In genomic region chr10:84646506-84647102, GRCm38 (mm10) we compare ENCODE assay signal across 9 mouse cellular contexts. TPM values are rescaled to one million over a fixed set of nuclear protein-coding genes. Genes with fewer than 3 reads are reported as not detected.
DNase-seq lines count a peak whose midpoint lies in the region; ATAC-seq lines count a peak whose summit lies in the region.
"Had no signal": no experiment of that assay in that cellular context is flagged by ENCODE, and none has a peak within 500 bp of the region (broad histone marks: within the 10 kb centered on the region; RNA-seq: fewer than 3 reads in every experiment).

No protein-coding gene starts in this region.

- H3K36me3 ChIP-seq in forebrain, embryonic 16.5 days (ENCODE audit: control insufficient read depth, insufficient read depth), result no peaks in the 10 kb centered on the region
- peaks cover 18% of the 10 kb centered on the region for H3K36me3 ChIP-seq in forebrain, embryonic 13.5 days (ENCODE audit: poor library complexity, severe bottlenecking)

- H3K9me3 ChIP-seq in forebrain, embryonic 16.5 days (ENCODE audit: control insufficient read depth, low read length), result no peaks in the 10 kb centered on the region
- H3K9me3 ChIP-seq in forebrain, embryonic 13.5 days (replicated peaks), result no peaks in the 10 kb centered on the region
- H3K9me3 ChIP-seq: embryonic facial prominence, embryonic 15.5 days had no signal

- no peak overlapping the region for H3K4me2 ChIP-seq in forebrain, embryonic 16.5 days (ENCODE audit: low read length)
- H3K4me2 ChIP-seq in forebrain, embryonic 13.5 days, result no peak overlapping the region
- H3K4me2 ChIP-seq: embryonic facial prominence, embryonic 15.5 days had no signal

- no peak overlapping the region for H3K27ac ChIP-seq in forebrain, embryonic 16.5 days (ENCODE audit: low read length)
- H3K27ac ChIP-seq in forebrain, embryonic 13.5 days, result no peak overlapping the region
- 0 out of 2 replicates have a peak overlapping the region, but pooled peaks have one; percentile 20 for H3K27ac ChIP-seq in brown adipose tissue, adult 24 weeks (replicated peaks; ENCODE audit: low read depth, low read length)
- H3K27ac ChIP-seq: embryonic facial prominence, embryonic 15.5 days had no signal

- ATAC-seq in forebrain, embryonic 16.5 days, result peak; percentile 38; the same call in 1 of the 2 replicates
- no peak for ATAC-seq in forebrain, embryonic 13.5 days

- H3K4me3 ChIP-seq in forebrain, embryonic 16.5 days (replicated peaks; ENCODE audit: low read length), result no peak overlapping the region
- H3K4me3 ChIP-seq in forebrain, embryonic 13.5 days, result no peak overlapping the region
- H3K4me3 ChIP-seq in brown adipose tissue, adult 24 weeks (ENCODE audit: insufficient read depth, low read depth, low read length), result no peak overlapping the region
- H3K4me3 ChIP-seq: embryonic facial prominence, embryonic 15.5 days had no signal

- no peaks in the 10 kb centered on the region for H3K27me3 ChIP-seq in forebrain, embryonic 16.5 days (replicated peaks; ENCODE audit: control insufficient read depth, insufficient read depth, low read length)
- H3K27me3 ChIP-seq in forebrain, embryonic 13.5 days, result no peaks in the 10 kb centered on the region
- H3K27me3 ChIP-seq: embryonic facial prominence, embryonic 15.5 days had no signal

- peaks cover 7% of the 10 kb centered on the region for H3K4me1 ChIP-seq in forebrain, embryonic 16.5 days (replicated peaks; ENCODE audit: control insufficient read depth, insufficient read depth, low read length)
- H3K4me1 ChIP-seq in forebrain, embryonic 13.5 days, result no peaks in the 10 kb centered on the region
- peaks cover 5% of the 10 kb centered on the region; the same call in 1 of the 2 replicates for H3K4me1 ChIP-seq in brown adipose tissue, adult 24 weeks (ENCODE audit: control insufficient read depth, insufficient read depth, insufficient read length, low read length)
- H3K4me1 ChIP-seq: embryonic facial prominence, embryonic 15.5 days had no signal

- DNase-seq in layer of hippocampus, adult 18-20 months (ENCODE audit: low spot score in 2 of 2), result peak; percentile 74 to 82
- DNase-seq in lung, postnatal 25 days (ENCODE audit: low spot score), result peak; percentile 35
- DNase-seq in right cerebral cortex, postnatal 36 days (ENCODE audit: low spot score in 2 of 2), result peak; percentile 67 to 70
- DNase-seq in adrenal gland, adult (ENCODE audit: inconsistent age in 2 of 2, low spot score in 1 of 2), result no peak
- DNase-seq in urinary bladder, postnatal 10 days (ENCODE audit: low spot score), result no peak

- 61% methylated on average over 12 of the region's 12 CpGs for WGBS in forebrain, embryonic 16.5 days
- 81% methylated on average over 12 of the region's 12 CpGs for WGBS in forebrain, embryonic 13.5 days

- H3K9ac ChIP-seq in forebrain, embryonic 16.5 days (replicated peaks; ENCODE audit: low read depth, low read length), result no peak overlapping the region
- no peak overlapping the region for H3K9ac ChIP-seq in forebrain, embryonic 13.5 days
- H3K9ac ChIP-seq: embryonic facial prominence, embryonic 15.5 days had no signal

RNA-seq across cellular contexts. Expression of gene Polr3b, which starts 24.5 kb away (rescaled TPM):
- 15.7 and 16.7 TPM in 2 replicates for polyA plus RNA-seq in forebrain, embryonic 16.5 days (2015; fragmentation: Nextera tagmentation; extraction: Ambion mirVana)
- polyA plus RNA-seq in forebrain, embryonic 13.5 days (2015; fragmentation: Nextera tagmentation; extraction: Ambion mirVana), result 13.3 and 13.5 TPM in 2 replicates
- polyA plus RNA-seq in brown adipose tissue, adult 24 weeks (2012; ENCODE audit: insufficient read depth, insufficient read length, missing spikeins), result 6.6 and 8.2 TPM in 2 replicates
- total RNA-seq in layer of hippocampus, adult 18-20 months (2021), result 10 to 100 TPM; 15.7 to 16.0 TPM

Comparison
In these comparisons a context has a peak if more than half of its experiments do, and no peak if none do; other contexts are left out.
1. DNase-seq: peak in layer of hippocampus, adult 18-20 months (2 of 2), lung, postnatal 25 days (single experiment) and right cerebral cortex, postnatal 36 days (2 of 2); none in adrenal gland, adult (0 of 2) and urinary bladder, postnatal 10 days (single experiment).